Mouse (Mus musculus) ES-Bruce4 (cell line): Measurements from ENCODE around the gene Scaper. TPM values are rescaled to one million over a fixed set of nuclear protein-coding genes. Genes with fewer than 3 reads are reported as not detected.

Experiments used
- H3K27ac ChIP-seq: 2 replicates; pipeline ENCODE4 v1.5.1; 2012; ENCODE audit warnings: low read length, inconsistent platforms; ENCODE audit not compliant: insufficient read depth
- H3K27me3 ChIP-seq: 2 replicates; pipeline ENCODE4 v1.6.1; 2012; ENCODE audit warnings: mild to moderate bottlenecking, low read length, inconsistent platforms; ENCODE audit not compliant: control insufficient read depth, poor library complexity, insufficient read depth, severe bottlenecking
- H3K36me3 ChIP-seq: 2 replicates; pipeline ENCODE4 v1.6.1; 2012; ENCODE audit warnings: inconsistent platforms, mild to moderate bottlenecking, low read length, moderate library complexity; ENCODE audit not compliant: control insufficient read depth, poor library complexity, insufficient read depth, severe bottlenecking
- H3K4me1 ChIP-seq: one replicate; pipeline ENCODE4 v1.8.1; 2011; ENCODE audit warnings: low read length; ENCODE audit not compliant: control insufficient read depth, insufficient read depth
- H3K4me3 ChIP-seq: 2 replicates; pipeline ENCODE4 v1.5.1; 2011; ENCODE audit warnings: low read depth, mild to moderate bottlenecking, low read length
- H3K9ac ChIP-seq: 2 replicates; pipeline ENCODE4 v1.6.1; 2012; ENCODE audit warnings: low read depth, mild to moderate bottlenecking, inconsistent platforms; ENCODE audit not compliant: poor library complexity, severe bottlenecking
- H3K9me3 ChIP-seq: replicated peaks from 2 replicates; pipeline ENCODE4 v1.6.1; 2012; ENCODE audit warnings: mild to moderate bottlenecking, low read length, inconsistent platforms; ENCODE audit not compliant: control insufficient read depth, poor library complexity, insufficient read depth, severe bottlenecking
- CTCF ChIP-seq: IDR thresholded peaks from one replicate; pipeline ENCODE4 v1.8.1; 2011; ENCODE audit warnings: low read depth, low read length
- EP300 ChIP-seq: IDR thresholded peaks from 2 replicates; pipeline ENCODE4 v1.6.1; 2011; ENCODE audit warnings: low read depth, low read length; ENCODE audit not compliant: insufficient read depth
- POLR2A ChIP-seq: IDR thresholded peaks from one replicate; pipeline ENCODE4 v1.8.1; 2011; ENCODE audit warnings: low read length; ENCODE audit not compliant: insufficient read depth
- polyA plus RNA-seq: library from polyadenylated mRNA; stranded (reverse); fragments of >200 nt; gene quantifications from 2 replicates; pipeline ENCODE4 v1.2.4, GENCODE M21; 2011; ENCODE audit warnings: low read depth; ENCODE audit not compliant: missing spikeins, insufficient read depth, insufficient read length

Scaper gene
- polyA plus RNA-seq, 1 experiment, result 22.7 TPM

DNA sequence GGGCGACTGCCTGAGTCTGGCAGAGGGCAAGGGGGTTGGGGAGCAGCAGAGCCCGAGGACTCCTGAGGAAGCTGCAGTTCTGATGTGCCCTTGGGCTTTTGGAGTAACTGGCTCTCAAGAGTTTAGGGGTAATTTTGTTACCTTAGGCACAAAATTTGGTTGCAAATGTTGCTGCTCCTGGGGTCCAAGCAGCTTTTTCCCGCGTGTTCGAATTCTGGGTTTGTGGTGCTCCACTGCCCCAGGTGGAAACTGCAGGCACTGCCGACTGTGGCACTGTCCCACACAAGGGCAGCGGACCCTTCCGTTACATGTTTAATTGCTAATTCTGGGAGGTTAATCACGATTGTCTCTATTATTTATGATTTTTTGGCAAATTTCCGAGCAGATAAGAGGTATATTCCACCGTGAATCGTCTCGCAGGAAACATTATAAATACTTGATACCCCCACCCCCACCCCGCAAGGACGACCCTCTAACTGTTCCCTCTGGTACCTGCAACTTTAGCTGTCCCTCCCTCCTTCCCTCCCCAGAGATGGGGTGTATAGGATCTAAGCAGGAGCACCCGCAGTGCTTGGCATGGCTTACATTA is 388.5 kb downstream of the Scaper start:
- TF ChIP-seq POLR2A (no peak), CTCF (peak; percentile 12)
- no peaks in the 10 kb centered on the region for H3K9me3 ChIP-seq
- no peaks in the 10 kb centered on the region for H3K36me3 ChIP-seq
- peaks cover 7% of the 10 kb centered on the region for H3K27me3 ChIP-seq
- H3K4me3 ChIP-seq, result no peak overlapping the region
- H3K4me1 ChIP-seq, result no peaks in the 10 kb centered on the region
- no peak overlapping the region for H3K9ac ChIP-seq
- no peak overlapping the region for H3K27ac ChIP-seq

GRCm38 (mm10) chr9:55548871-55549270 is 389.0 kb downstream of the Scaper start:
- Histone ChIP-seq H3K9ac (no peak overlapping the region), H3K4me3 (no peak overlapping the region), H3K36me3 (no peaks in the 10 kb centered on the region), H3K4me1 (no peaks in the 10 kb centered on the region), H3K27ac (no peak overlapping the region), H3K9me3 (no peaks in the 10 kb centered on the region), H3K27me3 (peaks cover 7% of the 10 kb centered on the region)
- TF ChIP-seq CTCF (no peak), EP300 (no peak), POLR2A (no peak)

- H3K4me1 ChIP-seq, result no peaks in the 10 kb centered on the region
- no peaks in the 10 kb centered on the region for H3K9me3 ChIP-seq
- H3K9ac ChIP-seq, result no peak overlapping the region
- H3K4me3 ChIP-seq, result peak overlapping the region; percentile 66
- H3K27ac ChIP-seq, result no peak overlapping the region
- TF ChIP-seq EP300 (no peak), POLR2A (no peak), CTCF (no peak)
- H3K36me3 ChIP-seq, result no peaks in the 10 kb centered on the region
- H3K27me3 ChIP-seq, result peaks cover 20% of the 10 kb centered on the region
These were observed 391.5 kb downstream of the Scaper start for GRCm38 (mm10) chr9:55546176-55547010.

DNA sequence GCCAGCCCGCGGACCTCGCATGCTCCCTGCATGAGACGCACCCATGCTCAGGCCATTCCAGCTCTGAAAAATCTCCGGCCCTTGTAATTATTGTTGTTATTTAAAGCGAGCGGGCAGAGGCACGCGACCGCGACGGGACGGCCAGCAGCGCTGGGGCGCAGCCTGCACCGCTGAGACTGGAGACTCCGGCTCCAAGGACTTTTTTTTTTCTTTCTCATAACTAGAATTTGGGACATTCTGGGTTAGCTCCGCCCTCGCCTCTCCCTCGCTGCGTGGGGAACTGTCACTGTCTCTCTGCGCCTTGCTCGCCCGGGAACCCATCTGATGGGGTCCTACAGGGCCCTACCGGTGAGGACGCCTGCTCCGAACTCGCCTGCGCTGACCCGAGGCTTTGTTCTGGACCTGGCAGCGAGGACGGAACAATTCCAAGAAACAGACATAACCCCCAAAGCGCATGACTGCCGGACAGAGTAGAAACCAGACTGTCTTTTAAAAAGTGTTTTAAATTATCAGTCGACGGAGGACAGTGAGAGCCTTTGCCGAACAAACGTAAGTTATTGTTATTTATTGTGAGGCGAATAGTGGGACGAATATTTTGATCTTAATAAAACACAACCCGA is 392.3 kb downstream of the Scaper start:
- peak overlapping the region; percentile 29; the same call in 1 of the 2 replicates for H3K4me3 ChIP-seq
- no peak overlapping the region for H3K27ac ChIP-seq
- no peaks in the 10 kb centered on the region for H3K36me3 ChIP-seq
- H3K9ac ChIP-seq, result no peak overlapping the region
- peaks cover 20% of the 10 kb centered on the region for H3K27me3 ChIP-seq
- no peaks in the 10 kb centered on the region for H3K4me1 ChIP-seq
- no peak for TF ChIP-seq POLR2A
- H3K9me3 ChIP-seq, result no peaks in the 10 kb centered on the region

DNA sequence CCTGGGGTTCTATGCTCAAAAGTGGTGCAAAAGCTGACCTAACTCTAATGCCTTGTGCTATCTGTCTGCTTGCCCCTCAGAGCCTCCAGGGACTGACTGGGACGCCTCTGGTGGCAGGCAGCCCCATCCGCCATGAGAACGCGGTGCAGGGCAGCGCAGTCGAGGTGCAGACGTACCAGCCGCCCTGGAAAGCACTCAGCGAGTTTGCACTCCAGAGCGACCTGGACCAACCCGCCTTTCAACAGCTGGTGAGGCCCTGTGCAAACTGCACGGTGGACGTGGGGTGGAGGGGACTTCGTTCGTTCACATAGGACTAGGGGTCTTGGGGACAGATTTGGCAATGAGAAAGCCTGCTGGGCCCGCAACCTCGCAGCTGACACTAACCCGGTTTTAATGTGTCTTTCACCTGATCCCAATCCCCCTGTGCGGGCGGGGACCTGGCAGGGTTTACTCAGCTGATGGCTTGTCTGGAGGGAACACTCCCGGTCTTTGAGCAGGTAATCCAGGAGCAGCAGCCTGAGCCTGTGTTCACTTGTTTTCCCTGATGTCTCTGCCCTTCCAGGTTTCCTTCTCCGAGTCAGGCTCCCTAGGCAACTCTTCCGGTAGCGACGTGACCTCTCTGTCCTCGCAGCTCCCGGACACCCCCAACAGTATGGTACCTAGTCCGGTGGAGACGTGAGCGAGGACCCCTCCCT is 392.9 kb downstream of the Scaper start:
- Histone ChIP-seq H3K4me3 (peak overlapping the region; percentile 6; the same call in 1 of the 2 replicates), H3K27ac (no peak overlapping the region)

More for the DNA sequence above, 392.9 kb downstream of the Scaper start:
- H3K36me3 ChIP-seq, result no peaks in the 10 kb centered on the region
- no peaks in the 10 kb centered on the region for H3K4me1 ChIP-seq
- H3K27me3 ChIP-seq, result peaks cover 23% of the 10 kb centered on the region
- TF ChIP-seq CTCF (no peak), EP300 (no peak), POLR2A (no peak)
- H3K9ac ChIP-seq, result no peak overlapping the region
- H3K9me3 ChIP-seq, result no peaks in the 10 kb centered on the region
